Mouse (Mus musculus) inflammation-experienced regulatory T-cells, adult 6 months (primary cell): ENCODE data around the gene Lsm14b. TPM values are rescaled to one million over a fixed set of nuclear protein-coding genes. Genes with fewer than 3 reads are reported as not detected.
A peak's percentile ranks its signal among the peaks of the same experiment; 100 is the strongest.

ENCODE experiments used
- ATAC-seq: one replicate; pipeline ENCODE4 v1.8.0; 2017
- polyA plus RNA-seq, 3 experiments: library from polyadenylated mRNA; unstranded; fragments of 100-300 nt; shearing (Covaris generic); gene quantifications; one replicate each; pipeline ENCODE4 v1.2.1; 2017

Gene Lsm14b
- polyA plus RNA-seq, 3 experiments from 2014 or later: 2.4 to 3.9 (median 2.5) TPM

DNA sequence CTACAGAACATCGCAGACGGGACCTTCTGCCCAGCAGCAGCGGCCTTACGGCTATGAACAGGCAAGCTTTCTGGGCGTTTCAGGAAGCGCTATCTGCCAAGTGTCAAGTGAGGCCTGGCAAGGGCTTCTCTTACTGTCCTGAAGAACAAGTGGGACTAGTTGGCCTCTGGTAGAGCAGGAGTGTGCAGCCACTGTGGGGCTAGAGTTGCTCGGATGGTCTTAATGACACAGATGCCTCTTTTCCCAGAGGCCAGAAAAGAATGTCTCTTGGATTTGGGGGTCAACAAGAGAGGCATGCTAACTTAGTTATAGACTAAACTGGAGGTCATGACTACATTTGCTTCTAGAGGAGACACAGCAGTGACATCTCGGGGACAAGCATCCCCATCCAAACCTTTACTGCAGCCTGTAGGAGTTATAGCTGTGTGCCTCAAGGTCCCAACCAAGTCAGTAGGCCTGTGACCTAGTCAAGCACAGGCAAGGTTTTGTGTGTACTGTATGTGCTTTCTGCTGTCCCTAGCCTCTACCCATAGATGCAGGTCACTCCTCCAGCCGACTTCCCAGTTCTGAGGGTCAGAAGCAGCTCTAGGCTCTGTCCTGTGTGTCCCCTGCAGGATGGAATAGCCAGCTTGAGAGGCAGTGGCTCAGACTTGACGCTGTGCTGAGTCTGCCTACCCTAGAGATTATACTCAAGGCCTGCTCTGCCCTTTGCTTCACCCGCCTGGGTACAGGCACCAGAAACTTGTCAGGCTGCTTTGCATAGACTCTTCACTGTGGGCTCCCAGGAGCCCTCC is 38.7 kb downstream of the Lsm14b start:
- no peak for ATAC-seq

DNA sequence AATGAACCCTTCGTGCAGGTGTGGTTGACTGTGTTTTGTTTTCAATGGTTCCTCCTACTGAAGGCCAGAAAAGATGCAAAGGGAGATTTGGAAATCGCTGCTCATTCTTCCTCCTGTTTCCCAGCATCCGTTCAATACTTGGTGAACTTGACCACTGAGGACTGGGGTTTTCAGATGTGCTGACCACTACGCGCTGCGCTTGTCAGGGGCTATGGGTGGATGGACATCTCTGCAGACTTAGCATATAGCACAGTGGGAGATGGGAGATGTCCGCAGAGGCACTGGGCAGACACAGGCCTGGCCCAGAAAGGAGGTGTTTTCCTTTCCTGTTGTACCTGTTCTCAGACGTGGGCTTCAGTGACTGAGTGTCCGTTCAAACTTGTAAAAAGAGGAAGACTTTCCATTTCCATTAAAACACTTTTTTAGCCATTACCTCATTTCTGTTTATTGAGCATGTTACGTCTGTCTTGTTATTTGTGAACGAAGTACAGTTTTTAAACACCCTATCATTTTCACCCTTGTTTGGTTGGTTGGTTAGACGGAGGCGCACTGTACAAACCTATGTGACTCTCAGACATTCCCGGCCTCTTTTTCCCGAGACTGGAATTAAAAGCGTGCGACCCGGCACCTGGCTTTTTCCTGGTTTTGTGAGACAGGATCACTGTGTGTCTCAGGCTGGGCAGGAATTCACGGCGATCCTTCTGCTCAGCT is 45.1 kb downstream of the Lsm14b start:
- ATAC-seq: peak; percentile 43

DNA sequence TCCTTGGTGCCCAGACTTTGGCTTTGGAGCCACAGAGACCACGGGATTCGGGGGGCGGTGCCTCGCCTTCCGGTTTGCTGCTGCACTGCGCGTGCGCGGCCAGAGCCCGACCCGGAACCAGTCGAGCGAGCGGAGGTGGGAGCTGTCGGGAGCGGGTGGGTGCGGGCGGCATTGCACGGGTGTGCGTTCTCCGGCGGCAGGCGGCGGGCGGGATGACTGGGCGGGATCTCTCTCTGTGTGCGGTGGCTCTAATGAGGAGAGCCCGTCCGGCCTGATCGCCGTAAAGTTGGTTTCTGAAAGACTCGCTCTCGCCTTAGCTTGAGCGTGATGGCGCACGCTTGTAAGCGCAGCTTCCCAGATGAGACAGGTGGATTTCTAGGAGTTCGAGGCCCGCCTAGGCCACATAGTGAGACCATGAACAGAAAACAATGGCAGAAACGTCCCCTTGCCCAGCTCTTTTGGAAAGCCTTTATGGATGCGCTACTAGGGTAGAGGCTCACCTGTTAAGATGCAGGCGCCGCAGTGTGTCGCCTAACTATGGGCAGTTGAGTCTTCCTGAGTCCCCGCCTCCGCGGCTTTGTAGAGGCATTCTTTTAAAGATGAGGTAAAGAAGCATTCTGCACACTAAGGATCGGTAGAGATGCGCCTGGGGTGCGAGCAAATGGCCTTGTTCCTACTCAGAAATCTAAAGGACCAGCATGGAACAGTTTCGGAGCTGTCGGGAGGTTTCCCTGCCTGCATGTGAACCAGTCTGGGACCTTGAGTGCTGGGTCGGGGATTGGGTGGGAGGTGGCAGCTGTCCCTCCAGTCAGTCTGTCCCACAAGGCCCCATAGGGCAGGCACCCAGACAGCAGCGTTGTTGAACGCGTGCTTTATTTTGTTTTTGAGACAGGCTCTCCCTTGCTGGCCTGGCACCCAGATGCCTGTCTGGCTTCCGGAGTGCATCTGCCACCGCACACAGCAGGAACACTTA is 46.0 kb downstream of the Lsm14b start, which contains the start of gene Mtg2:
Mtg2 (plus strand) TSS at position 108 of the 973 bp plus-strand sequence.
- ATAC-seq: peak; percentile 92

DNA sequence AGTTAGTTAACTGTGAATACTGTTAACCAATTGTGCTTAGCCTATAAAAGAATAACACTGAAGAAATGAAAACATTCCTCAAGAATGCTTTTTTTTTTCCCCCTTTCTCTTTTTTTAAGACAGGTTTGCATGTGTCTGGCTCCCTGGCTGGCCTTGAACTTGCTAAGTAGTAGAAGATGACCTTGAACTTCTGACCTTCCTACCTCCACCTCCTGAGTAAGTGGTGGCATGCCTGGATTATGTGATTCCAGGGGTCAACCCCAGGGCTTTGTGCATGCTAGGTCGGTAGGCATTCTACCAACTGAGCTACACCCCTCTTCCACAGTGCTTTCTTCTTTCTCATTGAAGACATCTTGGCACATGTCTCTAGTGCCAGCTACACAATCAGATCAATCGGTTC is 46.9 kb downstream of the Lsm14b start:
- ATAC-seq: no peak

DNA sequence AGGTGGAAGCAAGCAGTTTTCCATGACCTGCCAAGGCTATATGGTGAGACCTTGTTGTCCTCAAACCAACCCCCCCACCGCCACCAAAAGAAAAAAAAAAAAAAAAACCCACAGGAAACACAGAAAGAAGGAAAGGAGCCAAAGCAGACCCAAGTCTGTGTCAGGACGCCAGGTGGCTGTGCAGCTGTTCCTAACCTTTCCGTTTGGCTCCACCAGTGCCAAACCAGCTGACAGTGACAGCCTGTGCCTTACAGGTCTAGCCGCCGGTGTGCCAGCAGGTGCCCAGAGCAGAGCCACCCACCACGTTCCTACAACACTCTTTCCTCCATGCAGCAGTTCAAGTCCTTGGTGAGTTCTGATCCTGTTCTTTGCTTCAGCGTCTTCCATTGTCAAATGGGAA is 48.1 kb downstream of the Lsm14b start:
- no peak for ATAC-seq

DNA sequence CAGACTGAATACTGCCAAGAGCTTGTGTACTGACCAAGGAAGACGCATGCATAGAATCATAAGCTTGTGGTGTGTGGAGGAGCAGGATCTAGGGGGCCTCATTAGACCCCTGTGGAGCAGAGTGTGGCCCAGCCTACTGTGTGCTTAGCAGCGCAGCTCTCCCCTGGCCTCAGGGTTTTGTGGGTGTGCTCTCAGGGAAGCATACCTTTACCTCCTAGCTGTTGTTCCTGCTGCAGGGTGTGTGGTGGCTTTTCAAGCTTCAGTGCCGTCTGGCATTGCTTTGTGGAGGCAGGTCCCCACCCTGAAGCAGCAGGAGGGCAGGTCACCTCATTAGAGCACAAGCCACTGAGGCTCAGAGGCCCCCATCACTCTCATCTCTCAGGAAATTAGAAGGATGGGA is 52.8 kb downstream of the Lsm14b start:
- ATAC-seq: no peak

DNA sequence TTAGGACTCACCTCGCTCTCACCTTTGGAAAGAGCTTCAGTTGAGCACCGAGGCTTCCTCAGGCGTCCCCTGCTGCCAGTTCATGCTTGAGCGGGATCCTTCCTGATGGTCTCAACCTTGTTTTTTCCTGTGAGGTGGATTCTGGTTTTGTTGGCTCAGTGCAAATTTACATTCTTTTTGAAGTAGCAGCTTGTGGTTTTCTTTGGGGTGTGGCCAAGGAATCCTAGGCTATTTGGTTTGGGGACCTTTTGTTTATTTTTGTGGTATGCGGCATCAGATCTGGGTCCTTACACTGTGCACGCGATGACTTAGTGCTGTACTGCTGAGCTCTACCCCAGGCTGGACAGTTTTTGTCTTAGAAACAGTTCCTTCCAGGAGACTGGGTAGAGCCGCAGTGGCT is 55.9 kb downstream of the Lsm14b start:
- ATAC-seq: no peak

DNA sequence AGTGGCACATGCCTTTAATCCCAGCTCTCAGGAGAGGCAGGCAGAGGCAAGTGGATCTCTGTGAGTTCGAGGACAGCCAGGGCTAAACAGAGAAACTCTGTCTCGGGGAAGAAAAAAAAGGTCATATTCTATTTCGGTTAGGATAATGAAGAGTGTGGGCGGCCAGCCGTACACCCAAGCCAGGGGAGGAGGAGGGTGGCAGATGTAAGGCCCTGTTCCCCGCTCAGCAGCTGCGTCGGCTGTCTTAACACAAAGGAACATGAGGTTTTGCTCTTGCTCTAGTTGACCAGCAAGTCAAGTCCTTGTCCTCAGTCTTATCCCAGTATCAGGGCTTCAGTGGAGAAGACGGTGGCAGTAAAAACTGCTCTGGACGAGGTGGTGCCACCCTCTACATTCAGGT is 58.3 kb downstream of the Lsm14b start:
- ATAC-seq: no peak

DNA sequence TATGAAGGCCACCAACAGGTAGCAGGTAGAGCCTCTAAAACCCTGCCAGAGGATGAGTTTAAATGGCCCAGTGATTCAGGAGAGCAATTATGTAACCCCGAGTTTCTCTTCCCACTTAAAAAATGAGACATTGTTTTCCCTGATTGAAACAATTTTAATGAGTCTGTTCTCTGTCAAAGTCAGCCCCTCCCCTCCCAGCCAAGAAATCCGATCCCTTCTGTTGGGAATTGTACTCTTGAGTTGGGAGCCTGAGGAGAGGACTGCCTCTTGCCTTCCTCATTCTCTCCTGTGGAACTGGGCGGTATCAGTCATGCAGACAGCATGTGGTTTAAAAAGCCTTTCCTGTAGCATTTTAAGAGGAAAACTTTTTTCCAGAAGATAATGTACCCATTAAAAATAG is 59.8 kb downstream of the Lsm14b start:
- ATAC-seq: no peak

Other genes starting within 250 kb of the Lsm14b start
- 1 to 10 TPM; 4.3 to 7.2 (median 5.0) TPM for gene Taf4, start 48.3 kb upstream of the Lsm14b start, polyA plus RNA-seq
- gene Psma7, start 17.4 kb downstream of the Lsm14b start, polyA plus RNA-seq: 100 to 1,000 TPM; 448 to 507 (median 458) TPM
- gene Ss18l1, start 17.5 kb downstream of the Lsm14b start, polyA plus RNA-seq: 1 to 10 TPM; 1.4 to 2.4 (median 2.3) TPM
- gene Mtg2, start 45.6 kb downstream of the Lsm14b start, polyA plus RNA-seq: 10 to 100 TPM; 28.5 to 51.3 (median 40.1) TPM
- gene Hrh3, start 79.5 kb downstream of the Lsm14b start, polyA plus RNA-seq: not detected
- 10 to 100 TPM; 20.2 to 23.7 (median 21.9) TPM for gene Osbpl2, start 94.3 kb downstream of the Lsm14b start, polyA plus RNA-seq
- gene Adrm1, start 146.5 kb downstream of the Lsm14b start, polyA plus RNA-seq: 100 to 1,000 TPM in 1 of 3 experiments, 10 to 100 TPM in 2; 85.6 to 103 (median 86.1) TPM
- gene Lama5, start 200.9 kb downstream of the Lsm14b start, polyA plus RNA-seq: under 1 TPM in 2 of 3 experiments, not detected in 1; 0.33 to 0.40 TPM
- 1,000 to 10,000 TPM; 1,053 to 1,596 (median 1,304) TPM for gene Rps21, start 232.4 kb downstream of the Lsm14b start, polyA plus RNA-seq
- 1 to 10 TPM; 6.7 to 8.0 (median 7.7) TPM for gene Cables2, start 248.5 kb downstream of the Lsm14b start, polyA plus RNA-seq